ENCODE assay signal across 27 mouse cellular contexts in the genomic region with DNA sequence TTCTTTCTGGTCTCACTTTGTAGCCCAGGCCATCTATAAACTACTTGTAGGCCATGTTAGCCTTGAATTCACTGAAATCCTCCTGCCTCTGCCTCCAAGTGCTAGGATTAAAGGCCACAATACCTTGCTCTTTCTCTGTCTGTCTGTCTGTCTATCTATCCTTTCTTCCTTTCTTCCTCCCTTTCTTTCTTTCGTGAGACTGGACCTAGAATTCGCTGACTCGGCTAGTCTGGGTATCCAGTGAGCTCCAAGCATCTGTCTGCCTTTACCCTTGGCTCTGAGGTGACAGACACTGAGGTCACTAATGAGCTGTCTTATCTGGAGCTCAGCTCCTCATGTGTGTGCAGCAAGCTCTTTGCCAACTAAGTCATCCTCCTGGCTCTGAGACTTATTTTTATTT. TPM values are rescaled to one million over a fixed set of nuclear protein-coding genes. Genes with fewer than 3 reads are reported as not detected.
A peak's percentile ranks its signal among the peaks of the same experiment; 100 is the strongest.
DNase-seq lines count a peak whose midpoint lies in the region; TF ChIP-seq lines count a peak whose summit lies in the region.
"Had no signal": no experiment of that assay in that cellular context is flagged by ENCODE, and none has a peak within 500 bp of the region (broad histone marks: within the 10 kb centered on the region; RNA-seq: fewer than 3 reads in every experiment).

No protein-coding gene starts in this region.

- no peak for TF ChIP-seq RAD21 in CH12.LX (IDR thresholded peaks at IDR 0.05; ENCODE audit: low read depth, low read length)
- TF ChIP-seq RAD21 in MEL (IDR thresholded peaks at IDR 0.05; ENCODE audit: low read depth, low read length): no peak

- DNase-seq in CH12.LX (ENCODE audit: extremely low read depth) (no peak), ES-E14 (ENCODE audit: low read depth, low spot score) (no peak), MEL (ENCODE audit: low read depth, low spot score) (peak; percentile 21), adipocyte (ENCODE audit: low spot score) (no peak)
- DNase-seq in urinary bladder, postnatal 10 days (ENCODE audit: low spot score): no peak
- no peak for DNase-seq in kidney, postnatal 25 days
- DNase-seq: adrenal gland, adult 2 months; adrenal gland, adult 8-10 months; adrenal gland, postnatal 10 days; adrenal gland, postnatal 14 days; adrenal gland, postnatal 25 days; adrenal gland, postnatal 36 days; B cell, adult 2 months; cerebellum, adult 11 months; cerebellum, adult 11-12 months; cerebellum, adult 18-20 months; cerebellum, adult 2 months; cerebellum, adult 8-10 months; cerebellum, adult 9-10 months; cerebellum, adult 9-11 months had no signal

- H3K4me3 ChIP-seq in CH12.LX (replicated peaks in 1 of 3; ENCODE audit: low read depth in 2 of 3, low read length in 2 of 3, poor library complexity in 1 of 3): no peak overlapping the region
- no peak overlapping the region for H3K4me3 ChIP-seq in ES-E14 (ENCODE audit: insufficient read depth in 1 of 2, low read depth in 1 of 2, low read length in 2 of 2, poor library complexity in 1 of 2, severe bottlenecking in 1 of 2)
- no peak overlapping the region for H3K4me3 ChIP-seq in MEL (ENCODE audit: control insufficient read depth in 1 of 2, insufficient read depth in 1 of 2, low read depth in 2 of 2, low read length in 2 of 2)

- H3K4me2 ChIP-seq in CH12.LX (ENCODE audit: insufficient read depth, low read depth, poor library complexity, severe bottlenecking): no peak overlapping the region

- H3K27me3 ChIP-seq in CH12.LX (replicated peaks) (peaks cover 5% of the 10 kb centered on the region), MEL (ENCODE audit: control insufficient read depth in 1 of 2, insufficient read depth in 2 of 2, low read length in 2 of 2) (no peaks in the 10 kb centered on the region)
- H3K27me3 ChIP-seq: Patski had no signal

- no peak for TF ChIP-seq EP300 in CH12.LX (IDR thresholded peaks at IDR 0.05; ENCODE audit: low read length)
- TF ChIP-seq EP300 in MEL (IDR thresholded peaks at IDR 0.05; ENCODE audit: low read depth in 1 of 2, low read length in 2 of 2): no peak

- H3K4me1 ChIP-seq in CH12.LX (ENCODE audit: control insufficient read depth in 1 of 2, insufficient read depth in 2 of 2) (peaks cover 5 to 20% of the 10 kb centered on the region in 2 experiments; a peak in 3 of 4 replicates), ES-E14 (ENCODE audit: control insufficient read depth in 2 of 2, insufficient read depth in 2 of 2, low read length in 2 of 2, poor library complexity in 1 of 2) (peaks cover 0 to 8% of the 10 kb centered on the region in 2 experiments; a peak in 1 of 4 replicates), MEL (ENCODE audit: control insufficient read depth in 1 of 2, insufficient read depth in 2 of 2, low read length in 2 of 2) (peaks cover 0 to 11% of the 10 kb centered on the region in 2 experiments; a peak in 2 of 4 replicates)

- H3K9me3 ChIP-seq in CH12.LX (replicated peaks; ENCODE audit: low read length) (no peaks in the 10 kb centered on the region), ES-E14 (ENCODE audit: control insufficient read depth, insufficient read depth, low read depth, low read length) (no peaks in the 10 kb centered on the region), MEL (replicated peaks; ENCODE audit: insufficient read depth, low read length) (no peaks in the 10 kb centered on the region)
- H3K9me3 ChIP-seq: G1E had no signal

- H3K79me2 ChIP-seq in CH12.LX (replicated peaks; ENCODE audit: control insufficient read depth, extremely low read depth, insufficient read depth, poor library complexity, severe bottlenecking): no peaks in the 10 kb centered on the region
- no peaks in the 10 kb centered on the region for H3K79me2 ChIP-seq in MEL (ENCODE audit: control insufficient read depth, insufficient read depth, low read length, poor library complexity)

- H3K36me3 ChIP-seq in CH12.LX (replicated peaks in 1 of 2; ENCODE audit: control insufficient read depth in 1 of 2, insufficient read depth in 1 of 2, low read length in 1 of 2): no peaks in the 10 kb centered on the region
- no peaks in the 10 kb centered on the region; the same call in 1 of the 2 replicates for H3K36me3 ChIP-seq in ES-E14 (ENCODE audit: control insufficient read depth, insufficient read depth, low read length, poor library complexity, severe bottlenecking)
- peaks cover 0 to 7% of the 10 kb centered on the region in 2 experiments; a peak in 2 of 4 replicates for H3K36me3 ChIP-seq in MEL (ENCODE audit: control insufficient read depth in 1 of 2, insufficient read depth in 2 of 2, low read length in 2 of 2)
- H3K36me3 ChIP-seq: G1E had no signal

- H3K9ac ChIP-seq in CH12.LX (ENCODE audit: insufficient read depth, low read depth) (no peak overlapping the region), ES-E14 (ENCODE audit: insufficient read depth, low read depth, low read length, poor library complexity, severe bottlenecking) (no peak overlapping the region), MEL (ENCODE audit: control insufficient read depth, low read depth, low read length, poor library complexity, severe bottlenecking) (no peak overlapping the region)

- dilution Hi-C loops in CH12.LX (cut with MboI; ENCODE audit: extremely low pct_ligation_motif_present, extremely low pct_unique_long_range_greater_than_20kb, low sequenced_read_pairs): no loop called here

- in situ Hi-C loops in CH12.LX (cut with MboI; ENCODE audit: low pct_ligation_motif_present, low pct_unique_long_range_greater_than_20kb, low sequenced_read_pairs): no loop called here
- in situ Hi-C loops in ES-E14 (cut with MboI; ENCODE audit: low sequenced_read_pairs in 2 of 2, unreplicated experiment in 2 of 2): no loop called here

- H3K27ac ChIP-seq in CH12.LX (ENCODE audit: insufficient read depth, low read depth) (no peak overlapping the region), ES-E14 (ENCODE audit: insufficient read depth, low read depth, low read length, poor library complexity, severe bottlenecking) (no peak overlapping the region), MEL (ENCODE audit: control insufficient read depth, low read depth, low read length) (no peak overlapping the region)

- TF ChIP-seq POLR2A in CH12.LX (IDR thresholded peaks at IDR 0.05; ENCODE audit: low read depth, low read length): no peak
- no peak for TF ChIP-seq POLR2A in MEL (IDR thresholded peaks at IDR 0.05; ENCODE audit: control insufficient read depth in 1 of 2, insufficient read depth in 1 of 2, low read depth in 1 of 2, low read length in 2 of 2, poor library complexity in 1 of 2)

- no peak for TF ChIP-seq CTCF in CH12.LX (conservative IDR thresholded peaks at IDR 0.05 in 1 of 2, IDR thresholded peaks at IDR 0.05 in 1 of 2; ENCODE audit: low read depth in 2 of 2, low read length in 2 of 2)
- no peak for TF ChIP-seq CTCF in MEL (IDR thresholded peaks at IDR 0.05 in 2 of 3, conservative IDR thresholded peaks at IDR 0.05 in 1 of 3; ENCODE audit: control insufficient read depth in 1 of 3, insufficient read depth in 1 of 3, low read depth in 2 of 3, low read length in 3 of 3, poor library complexity in 1 of 3, severe bottlenecking in 1 of 3)

TF ChIP-seq in CH12.LX, 34 proteins besides CTCF, POLR2A, EP300 and RAD21 (continues in another document):
- TF ChIP-seq BHLHE40 (IDR thresholded peaks at IDR 0.05; ENCODE audit: low read depth, low read length) (no peak), KAT2A (IDR thresholded peaks at IDR 0.05; ENCODE audit: insufficient replicate concordance, low read length) (no peak)

TF ChIP-seq in ES-E14, 5 proteins besides CTCF, POLR2A, EP300 and RAD21 (continues in another document):
- TF ChIP-seq MAFK (IDR thresholded peaks at IDR 0.05; ENCODE audit: insufficient read depth, low read depth, low read length): peak; percentile 86
- TF ChIP-seq CHD2 (IDR thresholded peaks at IDR 0.05; ENCODE audit: low read depth, low read length): no peak

TF ChIP-seq in MEL, 35 proteins besides CTCF, POLR2A, EP300 and RAD21 (continues in another document):
- no peak for TF ChIP-seq USF1 (IDR thresholded peaks at IDR 0.05; ENCODE audit: low read depth, low read length)

RNA-seq across cellular contexts. Expression of a gene that starts 17.7 kb away (rescaled TPM):
- total RNA-seq in CH12.LX (2012; rRNA removed) (0.17 and 0.21 TPM in 2 replicates), CH12.LX (2014; rRNA removed) (not detected in 2 replicates), ES-E14 (2012; rRNA removed) (4.6 and 7.7 TPM in 2 replicates), MEL (2012; rRNA removed) (1.3 and 1.5 TPM in 2 replicates)
- polyA plus RNA-seq in CH12.LX (2012; ENCODE audit: insufficient read length, low read depth) (0.43 and 0.72 TPM in 2 replicates), MEL (2012; ENCODE audit: insufficient read depth in 1 of 2, insufficient read length in 2 of 2, low read depth in 1 of 2, low replicate concordance in 2 of 2, missing spikeins in 1 of 2) (1 to 10 TPM in 1 of 2 experiments, not detected in 1; 3.2 TPM)
- total RNA-seq: adrenal gland, adult 18-20 months had no signal
- polyA plus RNA-seq: activated CD4-positive, CD25-positive, alpha-beta regulatory T cell, adult 4 months; C2C12; CD4-positive, CD25-positive, alpha-beta regulatory T cell, adult 4 months had no signal

RNA-seq across cellular contexts. Expression of a gene that starts 23.8 kb away (rescaled TPM):
- 0.42 and 0.46 TPM in 2 replicates for total RNA-seq in CH12.LX (2012; rRNA removed)
- 0.98 and 1.6 TPM in 2 replicates for total RNA-seq in CH12.LX (2014; rRNA removed)
- 1.4 and 2.3 TPM in 2 replicates for polyA plus RNA-seq in CH12.LX (2012; ENCODE audit: insufficient read length, low read depth)
- total RNA-seq in ES-E14 (2012; rRNA removed): 0.67 TPM in 1 of 2 replicates, not detected in the other
- total RNA-seq in MEL (2012; rRNA removed): 24.9 and 41.0 TPM in 2 replicates
- 10 to 100 TPM in 1 of 2 experiments, not detected in 1; 24.8 TPM for polyA plus RNA-seq in MEL (2012; ENCODE audit: insufficient read depth in 1 of 2, insufficient read length in 2 of 2, low read depth in 1 of 2, low replicate concordance in 2 of 2, missing spikeins in 1 of 2)

RNA-seq across cellular contexts. Expression of a gene that starts 35.9 kb away (rescaled TPM):
- 0.21 and 0.29 TPM in 2 replicates for total RNA-seq in CH12.LX (2012; rRNA removed)
- total RNA-seq in CH12.LX (2014; rRNA removed): not detected in 2 replicates
- 0.56 and 0.59 TPM in 2 replicates for polyA plus RNA-seq in CH12.LX (2012; ENCODE audit: insufficient read length, low read depth)
- 0.45 TPM in 1 of 2 replicates, not detected in the other for total RNA-seq in ES-E14 (2012; rRNA removed)
- total RNA-seq in MEL (2012; rRNA removed): 1.2 and 1.3 TPM in 2 replicates
- 1 to 10 TPM in 1 of 2 experiments, not detected in 1; 3.8 TPM for polyA plus RNA-seq in MEL (2012; ENCODE audit: insufficient read depth in 1 of 2, insufficient read length in 2 of 2, low read depth in 1 of 2, low replicate concordance in 2 of 2, missing spikeins in 1 of 2)
- total RNA-seq: adrenal gland, adult 18-20 months; adrenal gland, adult 2 months; adrenal gland, adult 8-10 months; adrenal gland, postnatal 14 days; adrenal gland, postnatal 25 days; adrenal gland, postnatal 36 days had no signal
- polyA plus RNA-seq: adrenal gland, adult 2 months; brain, embryonic 14.5 days; cerebellum, adult 2 months; G1E had no signal

RNA-seq across cellular contexts. Expression of a gene that starts 52.1 kb away (rescaled TPM):
- total RNA-seq in CH12.LX (2012; rRNA removed) (12.3 and 14.7 TPM in 2 replicates), CH12.LX (2014; rRNA removed) (3.8 and 4.4 TPM in 2 replicates), ES-E14 (2012; rRNA removed) (96.5 and 145 TPM in 2 replicates), MEL (2012; rRNA removed) (13.7 and 15.9 TPM in 2 replicates)
- polyA plus RNA-seq in CH12.LX (2012; ENCODE audit: insufficient read length, low read depth) (6.8 and 9.2 TPM in 2 replicates), MEL (2012; ENCODE audit: insufficient read depth in 1 of 2, insufficient read length in 2 of 2, low read depth in 1 of 2, low replicate concordance in 2 of 2, missing spikeins in 1 of 2) (10 to 100 TPM in 1 of 2 experiments, not detected in 1; 22.6 TPM)

RNA-seq across cellular contexts. Expression of a gene that starts 57.1 kb away (rescaled TPM):
- total RNA-seq in CH12.LX (2012; rRNA removed): 72.2 and 83.6 TPM in 2 replicates
- total RNA-seq in CH12.LX (2014; rRNA removed): 256 and 275 TPM in 2 replicates
- 167 and 219 TPM in 2 replicates for polyA plus RNA-seq in CH12.LX (2012; ENCODE audit: insufficient read length, low read depth)
- 52.1 and 63.5 TPM in 2 replicates for total RNA-seq in ES-E14 (2012; rRNA removed)
- total RNA-seq in MEL (2012; rRNA removed): 51.6 and 69.2 TPM in 2 replicates
- polyA plus RNA-seq in MEL (2012; ENCODE audit: insufficient read depth in 1 of 2, insufficient read length in 2 of 2, low read depth in 1 of 2, low replicate concordance in 2 of 2, missing spikeins in 1 of 2): 10 to 100 TPM in 1 of 2 experiments, not detected in 1; 49.1 TPM
